Mouse (Mus musculus): ENCODE data around the gene Cited2. TPM values are rescaled to one million over a fixed set of nuclear protein-coding genes. Genes with fewer than 3 reads are reported as not detected.
A peak's percentile ranks its signal among the peaks of the same experiment; 100 is the strongest.

Cited2 gene
- total RNA-seq, 2 experiments from 2014 or later: 34.2 to 39.6 TPM

DNA sequence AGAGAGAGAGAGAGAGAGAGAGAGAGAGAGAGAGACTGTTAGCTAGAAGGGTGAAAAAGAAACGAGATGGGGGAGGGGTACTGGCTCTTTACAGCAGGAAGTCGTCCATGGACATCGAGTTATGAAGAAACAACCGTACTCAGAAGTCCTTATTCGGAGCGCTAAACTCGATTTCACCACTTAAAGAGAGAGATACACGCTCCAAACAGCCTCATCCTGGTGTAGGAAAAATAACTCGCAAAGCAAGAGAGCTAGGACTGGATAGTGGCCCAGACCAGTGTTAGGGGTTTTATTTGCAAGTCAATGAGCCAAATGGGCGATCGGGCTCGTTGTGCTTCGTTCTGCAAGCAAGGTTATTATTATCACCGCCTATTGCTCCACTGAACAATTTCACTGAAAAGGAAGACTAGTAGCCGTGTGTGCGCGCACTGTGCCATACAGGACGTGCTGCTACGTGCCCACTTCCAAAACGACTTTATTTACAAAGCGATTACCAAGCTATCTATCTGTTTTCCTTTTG is 1.4 kb upstream of the Cited2 start:
- DNase-seq: peak; percentile 35 to 41
- intact Hi-C loops (cut with DNase I): loop anchor here (5.0 to 10.0 kb wide), 9 partner anchors 159 to 1084 kb away; no protein-coding TSS in a partner anchor

- intact Hi-C loops (cut with DNase I): loop anchor here (5.0 to 10.0 kb wide), 9 partner anchors 160 to 1085 kb away; no protein-coding TSS in a partner anchor
- peak; percentile 96 to 97 for DNase-seq
Measured at GRCm38 (mm10) chr10:17722158-17722557, 860 bp upstream of the Cited2 start.

DNA sequence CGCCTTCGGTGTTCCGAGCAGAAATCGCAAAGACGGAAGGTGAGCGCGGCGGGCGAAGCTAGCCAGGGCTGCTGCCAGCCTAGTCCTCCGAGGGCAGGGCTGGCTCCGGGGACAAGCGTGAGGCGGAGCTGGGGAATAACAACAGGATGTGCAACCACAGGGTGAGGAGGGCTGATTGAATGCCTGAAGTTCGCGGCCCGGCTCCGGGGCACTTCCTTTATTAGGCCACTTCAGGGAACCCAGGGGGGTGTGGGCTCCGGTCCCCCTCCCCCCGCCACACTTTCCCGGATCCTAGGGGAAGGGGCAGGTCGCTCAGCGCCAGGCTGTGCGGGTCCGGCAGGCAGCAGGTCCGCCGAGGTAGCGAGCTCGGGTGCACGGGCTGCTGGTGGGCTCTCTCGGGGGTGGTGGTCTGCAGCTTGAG is 413 bp downstream of the Cited2 start:
- DNase-seq: no peak
- intact Hi-C loops (cut with DNase I): loop anchor here (5.0 to 10.0 kb wide), 9 partner anchors 161 to 1086 kb away; no protein-coding TSS in a partner anchor

DNA sequence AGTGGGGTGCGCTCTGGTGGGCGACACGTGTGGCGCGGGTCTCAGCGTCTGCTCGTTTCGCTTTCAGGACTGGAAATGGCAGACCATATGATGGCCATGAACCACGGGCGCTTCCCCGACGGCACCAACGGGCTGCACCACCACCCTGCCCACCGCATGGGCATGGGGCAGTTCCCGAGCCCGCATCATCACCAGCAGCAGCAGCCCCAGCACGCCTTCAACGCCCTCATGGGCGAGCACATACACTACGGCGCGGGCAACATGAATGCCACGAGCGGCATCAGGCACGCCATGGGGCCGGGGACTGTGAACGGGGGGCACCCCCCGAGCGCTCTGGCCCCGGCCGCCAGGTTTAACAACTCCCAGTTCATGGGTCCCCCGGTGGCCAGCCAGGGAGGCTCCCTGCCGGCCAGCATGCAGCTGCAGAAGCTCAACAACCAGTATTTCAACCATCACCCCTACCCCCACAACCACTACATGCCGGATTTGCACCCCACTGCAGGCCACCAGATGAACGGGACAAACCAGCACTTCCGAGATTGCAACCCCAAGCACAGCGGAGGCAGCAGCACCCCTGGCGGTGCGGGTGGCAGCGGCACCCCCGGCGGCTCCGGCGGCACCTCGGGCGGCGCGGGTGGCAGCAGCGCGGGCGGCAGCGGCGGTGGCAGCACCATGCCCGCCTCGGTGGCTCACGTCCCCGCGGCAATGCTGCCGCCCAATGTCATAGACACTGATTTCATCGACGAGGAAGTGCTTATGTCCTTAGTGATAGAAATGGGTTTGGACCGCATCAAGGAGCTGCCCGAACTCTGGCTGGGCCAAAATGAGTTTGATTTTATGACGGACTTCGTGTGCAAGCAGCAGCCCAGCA is 1.1 kb downstream of the Cited2 start:
- intact Hi-C loops (cut with DNase I): loop anchor here (5.0 to 10.0 kb wide), 9 partner anchors 162 to 1087 kb away; no protein-coding TSS in a partner anchor

DNA sequence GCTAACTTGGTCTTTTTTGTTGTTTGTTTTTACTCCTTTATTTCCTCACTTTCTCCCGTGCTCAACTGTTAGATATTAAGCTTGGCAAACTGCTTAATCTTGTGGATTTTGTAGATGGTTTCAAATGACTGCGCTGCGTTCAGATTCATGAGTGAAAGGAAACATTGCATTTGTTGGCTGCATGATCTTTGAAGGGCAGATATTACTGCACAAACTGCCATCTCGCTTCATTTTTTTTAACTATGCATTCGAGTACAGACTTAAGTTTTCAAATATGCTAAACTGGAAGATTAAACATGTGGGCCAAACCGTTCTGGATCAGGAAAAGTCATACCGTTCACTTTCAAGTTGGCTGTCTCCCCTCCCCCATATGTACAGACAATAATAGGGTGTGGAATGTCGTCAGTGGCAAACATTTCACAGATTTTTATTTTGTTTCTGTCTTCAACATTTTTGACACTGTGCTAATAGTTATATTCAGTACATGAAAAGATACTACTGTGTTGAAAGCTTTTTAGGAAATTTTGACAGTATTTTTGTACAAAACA is 2.1 kb downstream of the Cited2 start:
- no peak for DNase-seq
- intact Hi-C loops (cut with DNase I): loop anchor here (10.0 kb wide), 3 partner anchors 360 to 940 kb away; no protein-coding TSS in a partner anchor

More for the DNA sequence above, 1.1 kb downstream of the Cited2 start:
- peak; percentile 75 to 80 for DNase-seq

DNA sequence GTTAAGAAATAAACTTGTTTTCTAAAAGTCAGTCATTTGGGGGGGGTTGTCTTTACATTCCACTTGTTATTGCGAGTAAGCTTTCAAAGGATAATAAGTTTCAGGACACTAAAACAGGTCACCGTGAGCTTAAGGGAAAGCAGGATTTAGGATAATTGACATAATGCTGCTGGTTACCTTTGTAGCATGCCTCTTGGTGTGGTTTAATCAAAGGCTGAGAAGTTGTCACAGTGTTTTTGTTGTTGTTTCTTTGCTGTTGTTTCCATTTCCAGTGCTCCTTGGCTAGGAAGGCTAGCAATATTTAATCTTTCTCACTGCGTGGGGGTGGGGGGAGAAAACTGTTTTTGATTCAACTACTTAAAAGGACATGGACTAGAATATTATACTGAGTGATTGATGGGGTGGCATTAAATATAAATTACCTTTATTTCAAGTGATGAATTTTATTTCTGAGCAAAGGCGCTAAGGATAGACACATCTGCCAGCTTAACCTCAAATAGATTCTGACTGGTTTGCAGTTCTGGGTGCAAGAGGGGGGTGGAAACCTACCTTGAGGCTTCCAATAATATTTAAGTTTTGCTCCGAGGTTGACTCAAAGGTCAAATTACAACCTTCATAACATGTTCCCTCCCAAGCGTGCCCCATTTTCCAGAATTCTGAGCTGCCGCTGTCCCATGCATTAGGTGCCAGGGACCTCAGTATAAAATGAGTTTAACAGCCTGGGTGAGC is 2.8 kb downstream of the Cited2 start:
- intact Hi-C loops (cut with DNase I): loop anchor here (10.0 kb wide), 3 partner anchors 361 to 941 kb away; no protein-coding TSS in a partner anchor
- DNase-seq: no peak

- DNase-seq: no peak
- intact Hi-C loops (cut with DNase I): loop anchor here (10.0 kb wide), 3 partner anchors 362 to 942 kb away; no protein-coding TSS in a partner anchor
Measured at GRCm38 (mm10) chr10:17726373-17726720, 3.3 kb downstream of the Cited2 start.

GRCm38 (mm10) chr10:17727161-17727925 is 4.3 kb downstream of the Cited2 start:
- peak; percentile 10 to 26 for DNase-seq
- intact Hi-C loops (cut with DNase I): loop anchor here (10.0 kb wide), 3 partner anchors 363 to 943 kb away; no protein-coding TSS in a partner anchor

DNA sequence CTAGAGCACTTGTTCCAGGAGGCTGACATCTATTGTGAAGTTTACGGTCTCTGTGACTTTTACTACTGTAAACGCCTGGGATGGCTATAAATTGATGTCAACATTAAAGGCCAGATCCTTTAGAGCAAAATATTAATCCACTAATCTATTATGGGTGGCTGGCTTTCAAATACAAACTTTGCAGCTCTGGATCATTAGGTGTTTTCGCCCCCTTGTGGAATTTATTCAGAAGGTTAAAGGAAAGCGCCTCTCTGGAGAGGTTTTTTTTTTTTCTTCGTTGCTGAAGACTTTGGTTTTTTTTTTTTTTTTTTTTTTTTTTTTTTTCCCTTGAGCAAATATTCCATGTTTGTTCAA is 4.9 kb downstream of the Cited2 start:
- intact Hi-C loops (cut with DNase I): loop anchor here (10.0 kb wide), 3 partner anchors 363 to 943 kb away; no protein-coding TSS in a partner anchor
- no peak for DNase-seq

DNA sequence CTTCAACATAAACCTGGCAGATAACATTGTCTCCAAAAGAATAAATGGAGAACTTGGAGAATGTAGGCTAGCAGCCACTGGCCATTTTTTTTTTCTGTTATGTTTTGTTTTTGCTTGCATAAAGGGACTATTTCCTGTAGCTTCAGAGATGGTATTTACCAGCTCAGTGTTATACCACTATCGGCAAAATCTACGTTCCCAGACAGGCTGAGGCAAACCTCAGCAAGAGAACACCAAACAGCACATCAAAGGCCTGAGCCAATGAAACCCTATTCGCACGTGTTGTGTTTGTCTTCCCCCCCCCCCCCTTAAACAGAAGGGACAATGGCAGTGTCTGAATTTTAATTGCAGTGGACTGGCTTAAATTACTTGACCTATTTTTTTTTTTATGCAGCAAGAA is 5.7 kb downstream of the Cited2 start:
- DNase-seq: no peak
- intact Hi-C loops (cut with DNase I): loop anchor here (10.0 kb wide), 3 partner anchors 364 to 944 kb away; no protein-coding TSS in a partner anchor

DNA sequence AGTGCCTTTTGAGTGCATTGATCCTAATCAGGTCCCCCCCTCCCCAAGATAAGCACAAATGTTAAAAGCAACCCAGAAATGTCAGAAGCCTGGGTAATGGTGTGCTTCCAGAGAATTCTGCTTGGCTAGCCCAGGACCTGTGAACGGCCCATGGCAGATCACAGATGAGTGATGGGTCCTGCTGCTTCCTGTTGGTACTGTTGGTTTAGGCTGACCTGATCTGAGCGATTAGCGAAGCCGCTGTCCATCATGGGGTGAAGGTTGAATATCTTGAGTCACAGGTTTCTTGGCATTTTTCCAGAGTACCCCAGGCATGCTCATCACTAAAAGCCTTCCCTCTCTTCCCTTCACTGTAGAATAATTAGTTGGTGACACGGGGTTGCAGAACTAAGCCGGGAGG is 6.5 kb downstream of the Cited2 start:
- intact Hi-C loops (cut with DNase I): loop anchor here (10.0 kb wide), 3 partner anchors 365 to 945 kb away; no protein-coding TSS in a partner anchor
- DNase-seq: no peak

- intact Hi-C loops (cut with DNase I): loop anchor here (1.0 to 10.0 kb wide), 6 partner anchors 64 to 464 kb away; partner anchors contain the start of genes Heca, Reps1 and Txlnb
- peak; percentile 79 to 83 for DNase-seq
Measured at GRCm38 (mm10) chr10:17733057-17733456, 10.0 kb downstream of the Cited2 start.

DNA sequence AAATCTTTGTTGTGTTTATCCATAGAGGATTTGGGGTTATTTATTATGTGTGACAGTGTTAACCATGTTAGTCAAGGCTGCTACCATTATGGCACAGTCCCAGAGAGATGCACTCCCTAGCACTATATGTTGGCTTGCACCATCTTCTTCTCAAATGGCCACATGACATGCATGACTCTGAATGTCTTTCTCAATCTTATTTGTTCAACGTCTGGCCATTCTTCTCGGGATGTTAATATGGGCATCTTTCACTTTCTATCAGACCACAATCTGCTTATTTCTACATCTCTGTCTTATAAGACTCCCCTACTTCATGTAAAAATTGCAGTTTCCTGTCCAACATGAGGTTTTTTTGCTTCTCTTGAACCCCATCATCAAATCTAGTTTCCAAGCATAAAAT is 19.6 kb downstream of the Cited2 start:
- intact Hi-C loops (cut with DNase I): no loop called here
- no peak for DNase-seq

DNA sequence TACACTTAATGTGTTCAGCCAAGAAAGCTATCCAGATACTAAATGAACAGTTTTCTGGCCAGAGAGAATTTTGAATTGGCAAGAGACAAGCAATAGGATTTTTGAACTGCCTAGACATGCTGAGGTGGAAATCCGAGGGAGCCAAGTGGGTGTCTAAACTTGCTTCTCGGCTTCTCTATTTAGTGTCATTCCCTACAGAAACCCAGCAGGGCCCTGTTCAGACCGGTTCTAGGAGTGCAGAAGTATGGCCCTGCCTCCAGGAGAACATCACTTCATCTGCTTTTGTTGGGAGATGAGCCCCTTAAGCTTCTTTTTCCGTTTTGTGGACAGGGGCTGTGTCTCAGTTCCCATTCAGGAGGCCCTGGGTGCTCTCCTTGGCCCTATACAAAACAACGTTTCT is 29.5 kb downstream of the Cited2 start:
- intact Hi-C loops (cut with DNase I): no loop called here
- DNase-seq: no peak

DNA sequence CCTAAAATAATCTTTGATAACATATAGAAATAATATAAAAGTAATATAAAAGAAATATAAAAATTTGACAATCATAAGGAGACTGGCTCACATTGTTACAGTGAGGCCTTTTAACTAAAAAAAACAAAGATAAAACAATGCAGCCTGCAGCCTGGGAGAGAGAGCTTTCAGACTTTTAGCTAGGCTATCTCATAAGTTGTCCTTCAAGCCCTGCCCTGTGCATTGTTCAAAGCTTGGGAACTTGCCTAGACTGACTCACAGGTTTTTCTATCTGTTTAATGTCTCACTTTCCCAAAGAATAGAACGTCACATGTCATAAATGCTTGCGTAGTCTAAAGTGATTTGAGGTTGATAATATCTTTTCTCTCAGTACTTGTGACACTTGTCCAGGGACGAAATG is 36.8 kb downstream of the Cited2 start:
- intact Hi-C loops (cut with DNase I): no loop called here
- DNase-seq: no peak

- intact Hi-C loops (cut with DNase I): no loop called here
Measured at GRCm38 (mm10) chr10:17760750-17761613, 38.0 kb downstream of the Cited2 start.

DNA sequence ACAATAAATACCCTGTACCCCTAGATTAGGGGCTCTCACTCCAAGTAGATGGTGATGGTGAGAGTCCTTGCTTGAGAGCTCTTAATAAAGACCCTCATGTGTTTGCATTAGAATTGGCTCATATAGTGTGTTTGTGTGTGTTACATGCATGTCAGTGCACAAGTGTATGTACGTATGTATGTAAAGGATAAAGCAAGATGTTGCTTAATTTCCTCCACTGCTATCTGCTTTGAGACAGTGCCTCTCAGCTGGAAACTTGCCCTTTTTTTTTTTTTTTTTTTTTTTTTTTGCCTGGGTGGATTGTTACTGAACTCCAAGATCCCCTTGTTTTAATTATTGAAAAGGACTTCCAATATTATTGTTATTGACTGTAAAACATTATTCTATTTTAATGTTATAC is 38.6 kb downstream of the Cited2 start:
- DNase-seq: no peak
- intact Hi-C loops (cut with DNase I): no loop called here

More at GRCm38 (mm10) chr10:17760750-17761613, 38.0 kb downstream of the Cited2 start:
- no peak for DNase-seq

DNA sequence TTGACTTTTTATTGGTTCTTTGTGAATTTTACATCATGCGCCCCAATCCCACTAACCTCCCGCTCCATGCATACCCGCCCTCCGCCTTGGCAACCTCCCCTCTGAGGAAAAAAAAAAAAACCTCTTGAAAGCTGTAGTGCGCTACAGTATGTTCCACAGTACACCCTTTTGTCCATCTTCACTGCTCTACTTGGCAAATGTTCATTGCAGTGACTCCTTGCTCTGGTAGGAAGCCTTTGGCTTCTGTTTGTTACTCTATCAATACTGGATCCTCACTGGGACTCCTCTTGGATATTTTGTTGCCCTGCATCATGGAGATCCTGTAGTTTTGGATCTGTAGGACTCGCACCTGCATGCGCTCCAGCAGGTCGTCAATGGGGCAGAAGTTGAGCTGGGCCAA is 39.9 kb downstream of the Cited2 start:
- intact Hi-C loops (cut with DNase I): no loop called here
- no peak for DNase-seq
